Mouse (Mus musculus) liver, embryonic 14.5 days (tissue): ENCODE measurements around the gene Qtrt2. TPM values are rescaled to one million over a fixed set of nuclear protein-coding genes. Genes with fewer than 3 reads are reported as not detected.

Source experiments
- ATAC-seq: fragments of 200-750 bp; cut with Nextera tagmentation; 2 replicates; pipeline ENCODE4 v1.8.0; 2017; ENCODE audit warnings: moderate number of reproducible peaks, mild to moderate bottlenecking, moderate library complexity; ENCODE audit not compliant: insufficient read depth
- DNase-seq, 3 experiments: peaks; one replicate each; pipeline ENCODE4 v3.0.0-alpha.2; 2012 to 2013; ENCODE audit warnings: low read depth in 3 of 3, low spot score in 3 of 3
- H3K27ac ChIP-seq: fragments of 300-500 bp; sonication (generic); 2 replicates; pipeline ENCODE4 v1.5.1; 2014; ENCODE audit warnings: moderate library complexity, mild to moderate bottlenecking, control low read depth, inconsistent platforms
- H3K27me3 ChIP-seq: fragments of 300-500 bp; sonication (generic); 2 replicates; pipeline ENCODE4 v1.6.1; 2014; ENCODE audit warnings: mild to moderate bottlenecking, low read length, moderate library complexity; ENCODE audit not compliant: control insufficient read depth, insufficient read depth
- H3K36me3 ChIP-seq: fragments of 300-500 bp; sonication (generic); replicated peaks from 2 replicates; pipeline ENCODE4 v1.6.1; 2014; ENCODE audit warnings: low read depth; ENCODE audit not compliant: control insufficient read depth, insufficient read depth
- H3K4me1 ChIP-seq, 2 experiments: fragments of 200-500 bp in 1 of 2; fragments of 300-500 bp in 1 of 2; sonication (generic) in 1 of 2; replicated peaks; 2 replicates each; pipeline ENCODE4 v1.6.1; 2012 to 2014; ENCODE audit warnings: antibody characterized with exemption in 1 of 2, inconsistent platforms in 1 of 2, low read length in 1 of 2; ENCODE audit not compliant: control insufficient read depth in 2 of 2, insufficient read depth in 2 of 2
- H3K4me2 ChIP-seq: fragments of 300-500 bp; sonication (generic); 2 replicates; pipeline ENCODE4 v1.6.1; 2014; ENCODE audit warnings: low read depth, mild to moderate bottlenecking, control low read depth, moderate library complexity
- H3K4me3 ChIP-seq, 2 experiments: fragments of 200-500 bp in 1 of 2; fragments of 300-500 bp in 1 of 2; sonication (generic) in 1 of 2; 2 replicates each; pipeline ENCODE4 v1.5.1; 2012 to 2014; ENCODE audit warnings: low read depth in 2 of 2, low read length in 2 of 2, mild to moderate bottlenecking in 2 of 2, control low read depth in 1 of 2, inconsistent platforms in 1 of 2, moderate library complexity in 1 of 2; ENCODE audit not compliant: insufficient read depth in 1 of 2
- H3K9ac ChIP-seq: fragments of 300-500 bp; sonication (generic); replicated peaks from 2 replicates; pipeline ENCODE4 v1.6.1; 2014; ENCODE audit warnings: mild to moderate bottlenecking, control low read depth, moderate library complexity
- H3K9me3 ChIP-seq: fragments of 300-500 bp; sonication (generic); 2 replicates; pipeline ENCODE4 v1.6.1; 2016; ENCODE audit warnings: low read length, mixed read lengths; ENCODE audit not compliant: control insufficient read depth
- CTCF ChIP-seq: IDR thresholded peaks from 2 replicates; pipeline ENCODE4 v1.5.1; 2016; ENCODE audit warnings: antibody characterized with exemption, low read depth, control low read depth
- EP300 ChIP-seq: IDR thresholded peaks from 2 replicates; pipeline ENCODE4 v1.6.1; 2016; ENCODE audit warnings: antibody characterized with exemption, low read depth
- WGBS: fragments of 180-500 bp; shearing (Covaris S2); extraction: QIAGEN DNeasy Blood & Tissue Kit; methylation state at CpG from one replicate; pipeline ENCODE4 v1.1.7; 2014; ENCODE audit not compliant: insufficient replicate concordance; 5-methylcytosine and 5-hydroxymethylcytosine counted together
- polyA plus RNA-seq, 2 experiments: library from polyadenylated mRNA; depleted of rRNA in 1 of 2; stranded (reverse) in 1 of 2; unstranded in 1 of 2; fragments of >200 nt; fragmentation: Nextera tagmentation in 1 of 2; extraction: Ambion mirVana in 1 of 2; gene quantifications; 2 replicates each; pipeline versions ENCODE4 v1.2.1 to v1.2.3; 2012 to 2014

Qtrt2 gene
- polyA plus RNA-seq, 2 experiments = 7.2 to 10.4 TPM

DNA sequence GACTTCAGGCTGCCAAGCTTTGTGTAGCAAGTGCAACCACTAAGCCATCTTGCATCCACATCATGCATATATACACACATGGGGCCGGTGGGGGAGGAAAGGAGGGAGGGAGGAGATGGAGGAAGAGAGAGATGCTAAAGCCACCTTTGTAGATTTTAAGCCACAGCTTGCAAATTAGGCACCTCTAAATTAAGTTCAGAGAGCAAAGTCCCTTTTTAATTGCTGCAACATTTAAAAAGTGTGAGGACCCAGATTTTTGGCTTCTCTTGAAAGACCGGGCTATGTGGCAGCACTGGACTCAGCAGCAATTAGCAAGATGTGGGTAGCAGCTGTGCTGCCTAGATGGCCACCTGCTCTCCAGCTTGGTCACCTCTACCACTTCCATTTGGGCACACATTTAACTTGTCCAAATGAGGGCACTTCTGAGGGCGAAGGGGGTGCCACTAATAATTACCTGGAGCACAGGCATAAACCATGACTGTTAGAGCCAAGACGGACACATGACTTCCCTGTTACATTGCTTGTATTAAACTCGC is 67.6 kb downstream of the Qtrt2 start:
- Histone ChIP-seq H3K4me1 (no peaks in the 10 kb centered on the region), H3K27ac (no peak overlapping the region), H3K9ac (no peak overlapping the region), H3K4me2 (no peak overlapping the region), H3K27me3 (no peaks in the 10 kb centered on the region), H3K4me3 (no peak overlapping the region), H3K36me3 (no peaks in the 10 kb centered on the region), H3K9me3 (no peaks in the 10 kb centered on the region)
- WGBS = 76% methylated on average over 5 of the region's 5 CpGs
- TF ChIP-seq CTCF (no peak), EP300 (no peak)
- DNase-seq (no peak), ATAC-seq (no peak)

- Histone ChIP-seq H3K4me1 (no peaks in the 10 kb centered on the region), H3K36me3 (no peaks in the 10 kb centered on the region), H3K4me3 (no peak overlapping the region), H3K27me3 (no peaks in the 10 kb centered on the region), H3K9me3 (no peaks in the 10 kb centered on the region), H3K4me2 (no peak overlapping the region), H3K9ac (no peak overlapping the region), H3K27ac (no peak overlapping the region)
- DNase-seq (no peak), ATAC-seq (no peak)
- WGBS = 39% methylated on average over 1 of the region's 1 CpGs
- no peak for TF ChIP-seq EP300
- TF ChIP-seq CTCF = no peak
These were observed 76.8 kb downstream of the Qtrt2 start for GRCm38 (mm10) chr16:43849839-43850238.

- H3K9ac ChIP-seq = no peak overlapping the region
- no peak overlapping the region for H3K4me2 ChIP-seq
- H3K27me3 ChIP-seq = no peaks in the 10 kb centered on the region
- H3K27ac ChIP-seq = no peak overlapping the region
- ATAC-seq (no peak), DNase-seq (no peak)
- no peaks in the 10 kb centered on the region for H3K9me3 ChIP-seq
- WGBS = 29% methylated on average over 1 of the region's 1 CpGs
- no peaks in the 10 kb centered on the region for H3K36me3 ChIP-seq
- no peaks in the 10 kb centered on the region for H3K4me1 ChIP-seq
- TF ChIP-seq EP300 = no peak
- no peak for TF ChIP-seq CTCF
- no peak overlapping the region for H3K4me3 ChIP-seq
These were observed 85.4 kb downstream of the Qtrt2 start for GRCm38 (mm10) chr16:43841236-43841635.

DNA sequence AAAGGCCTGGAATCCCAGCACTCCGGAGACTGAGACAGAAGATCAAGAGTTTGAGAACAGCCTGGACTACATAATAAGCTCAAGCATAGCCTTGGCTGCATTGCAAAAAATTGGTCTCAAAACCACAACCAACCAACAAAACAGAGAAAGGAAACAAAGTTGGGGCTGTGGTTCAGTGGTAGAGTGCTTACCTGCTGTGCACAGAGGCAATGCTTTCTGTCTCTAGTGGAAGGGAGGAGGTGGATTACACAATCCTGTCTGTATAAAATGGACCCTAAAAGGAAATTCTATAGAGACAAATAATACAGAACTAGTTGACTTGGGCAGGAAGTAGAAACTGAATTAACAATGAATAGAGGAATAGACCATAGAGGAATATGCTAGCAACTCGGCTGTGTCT is 94.7 kb downstream of the Qtrt2 start:
- H3K27me3 ChIP-seq = no peaks in the 10 kb centered on the region
- H3K9ac ChIP-seq = no peak overlapping the region
- WGBS = 57% methylated on average over 2 of the region's 2 CpGs
- no peak for ATAC-seq
- no peaks in the 10 kb centered on the region for H3K36me3 ChIP-seq
- H3K4me2 ChIP-seq = no peak overlapping the region
- TF ChIP-seq EP300 = no peak
- no peak for TF ChIP-seq CTCF
- no peaks in the 10 kb centered on the region for H3K9me3 ChIP-seq
- H3K4me1 ChIP-seq = no peaks in the 10 kb centered on the region
- no peak overlapping the region for H3K27ac ChIP-seq
- H3K4me3 ChIP-seq = no peak overlapping the region
- DNase-seq = no peak

- no peak overlapping the region for H3K27ac ChIP-seq
- TF ChIP-seq CTCF (no peak), EP300 (no peak)
- no peak overlapping the region for H3K9ac ChIP-seq
- no peak for ATAC-seq
- no peaks in the 10 kb centered on the region for H3K4me1 ChIP-seq
- no peak overlapping the region for H3K4me3 ChIP-seq
- no peaks in the 10 kb centered on the region for H3K36me3 ChIP-seq
- H3K4me2 ChIP-seq = no peak overlapping the region
- H3K9me3 ChIP-seq = no peaks in the 10 kb centered on the region
- no peak for DNase-seq
- WGBS = 55% methylated on average over 3 of the region's 3 CpGs
- no peaks in the 10 kb centered on the region for H3K27me3 ChIP-seq
These were observed 99.1 kb downstream of the Qtrt2 start for GRCm38 (mm10) chr16:43827492-43827891.
